Mouse (Mus musculus): ENCODE data around the gene Obsl1.

- TF ChIP-seq CTCF (IDR thresholded peaks at IDR 0.05; ENCODE audit: insufficient read depth, low read length) (no peak), POLR2A (IDR thresholded peaks at IDR 0.05; ENCODE audit: borderline replicate concordance, extremely low read depth, low read depth, low read length) (no peak)
Observed at GRCm38 (mm10) chr1:75524679-75525078, 18.4 kb upstream of the Obsl1 start.
